Mouse (Mus musculus): ENCODE measurements around the gene Ankrd11. TPM values are rescaled to one million over a fixed set of nuclear protein-coding genes. Genes with fewer than 3 reads are reported as not detected.

Gene Ankrd11
- total and polyA plus RNA-seq, 3 experiments: 49.2 to 235 (median 87.7) TPM

- Histone ChIP-seq H3K4me1 (ENCODE audit: control insufficient read depth in 1 of 2, insufficient read depth in 2 of 2, low read length in 2 of 2) (peaks cover 23 to 40% of the 10 kb centered on the region in 2 experiments), H3K9ac (ENCODE audit: control insufficient read depth, low read depth, low read length, poor library complexity, severe bottlenecking) (peak overlapping the region; percentile 99), H3K27me3 (ENCODE audit: control insufficient read depth in 1 of 2, insufficient read depth in 2 of 2, low read length in 2 of 2) (no peaks in the 10 kb centered on the region), H3K4me3 (ENCODE audit: control insufficient read depth in 1 of 2, insufficient read depth in 1 of 2, low read depth in 2 of 2, low read length in 2 of 2) (peak overlapping the region; percentile 98), H3K9me3 (replicated peaks; ENCODE audit: insufficient read depth, low read length) (no peaks in the 10 kb centered on the region), H3K36me3 (ENCODE audit: control insufficient read depth in 1 of 2, insufficient read depth in 2 of 2, low read length in 2 of 2) (peaks cover 2 to 62% of the 10 kb centered on the region in 2 experiments), H3K27ac (ENCODE audit: control insufficient read depth, low read depth, low read length) (peak overlapping the region; percentile 87; the same call in 1 of the 2 replicates), H3K79me2 (ENCODE audit: control insufficient read depth, insufficient read depth, low read length, poor library complexity) (peaks cover 82% of the 10 kb centered on the region)
- TF ChIP-seq SMC3 (IDR thresholded peaks at IDR 0.05; ENCODE audit: low read depth, low read length) (0 out of 2 replicates have a peak, but pooled peaks have one; percentile 1), ZMIZ1 (IDR thresholded peaks at IDR 0.05; ENCODE audit: low read depth, low read length) (no peak), MAZ (IDR thresholded peaks at IDR 0.05; ENCODE audit: low read depth, low read length) (no peak)
- peak; percentile 54 for DNase-seq (ENCODE audit: low read depth, low spot score)
These were observed 1.9 kb downstream of the Ankrd11 start for GRCm38 (mm10) chr8:123040110-123040650.

DNA sequence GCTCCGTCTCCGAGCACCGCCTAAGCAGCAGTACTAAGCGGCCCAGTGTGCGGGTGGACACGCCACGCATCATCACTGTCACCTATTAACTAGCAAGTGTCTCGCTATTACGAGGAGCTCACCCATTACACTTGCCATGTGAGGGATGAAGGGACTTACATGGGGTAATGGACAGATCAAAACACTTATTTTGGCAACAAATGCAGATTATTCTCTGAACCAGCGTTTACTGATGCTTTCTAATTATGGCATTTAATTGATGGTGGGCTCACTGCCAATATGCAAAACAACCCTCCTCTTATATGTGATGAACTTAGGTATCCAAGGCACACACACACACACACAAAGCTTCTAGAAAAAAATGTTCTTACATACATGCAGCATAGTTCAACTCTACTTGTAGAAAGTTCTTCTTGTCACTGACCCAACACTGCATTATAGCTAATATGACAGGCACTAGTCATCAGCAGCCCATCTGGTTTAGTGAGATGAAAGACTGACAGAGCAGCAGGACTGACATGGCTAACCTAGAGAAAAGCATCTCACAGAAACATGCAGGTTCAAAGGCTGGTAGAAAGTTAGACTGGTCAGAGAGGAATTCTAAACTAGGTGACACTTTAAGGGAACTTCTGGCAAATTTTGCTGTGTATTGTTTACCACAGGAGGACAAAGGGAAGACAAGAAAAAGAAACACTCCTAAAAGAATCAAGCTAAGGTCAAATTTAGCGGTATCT is 2.5 kb downstream of the Ankrd11 start:
- H3K79me2 ChIP-seq (ENCODE audit: control insufficient read depth, insufficient read depth, low read length, poor library complexity): peaks cover 89% of the 10 kb centered on the region
- no peak overlapping the region for H3K27ac ChIP-seq (ENCODE audit: control insufficient read depth, low read depth, low read length)
- no peaks in the 10 kb centered on the region for H3K27me3 ChIP-seq (ENCODE audit: control insufficient read depth in 1 of 2, insufficient read depth in 2 of 2, low read length in 2 of 2)
- H3K4me1 ChIP-seq (ENCODE audit: control insufficient read depth in 1 of 2, insufficient read depth in 2 of 2, low read length in 2 of 2): peaks cover 29 to 45% of the 10 kb centered on the region in 2 experiments
- H3K36me3 ChIP-seq (ENCODE audit: control insufficient read depth in 1 of 2, insufficient read depth in 2 of 2, low read length in 2 of 2): peaks cover 5 to 68% of the 10 kb centered on the region in 2 experiments
- TF ChIP-seq MAFK (IDR thresholded peaks at IDR 0.05; ENCODE audit: borderline replicate concordance, low read depth, low read length) (no peak), RAD21 (IDR thresholded peaks at IDR 0.05; ENCODE audit: low read depth, low read length) (no peak), POLR2AphosphoS2 (IDR thresholded peaks at IDR 0.05; ENCODE audit: low read length) (no peak), NELFE (IDR thresholded peaks at IDR 0.05; ENCODE audit: low read depth, low read length) (no peak), USF2 (IDR thresholded peaks at IDR 0.05; ENCODE audit: borderline replicate concordance in 1 of 2, insufficient read depth in 1 of 2, low read depth in 1 of 2, low read length in 2 of 2) (no peak), UBTF (IDR thresholded peaks at IDR 0.05; ENCODE audit: borderline replicate concordance, insufficient read depth, low read depth, low read length) (no peak), ZKSCAN1 (IDR thresholded peaks at IDR 0.05; ENCODE audit: low read depth, low read length) (no peak), GABPA (IDR thresholded peaks at IDR 0.05; ENCODE audit: low read depth, low read length) (no peak), HCFC1 (IDR thresholded peaks at IDR 0.05; ENCODE audit: low read depth, low read length) (no peak), CTCF (IDR thresholded peaks at IDR 0.05 in 2 of 3, conservative IDR thresholded peaks at IDR 0.05 in 1 of 3; ENCODE audit: control insufficient read depth in 1 of 3, insufficient read depth in 1 of 3, low read depth in 2 of 3, low read length in 3 of 3, poor library complexity in 1 of 3, severe bottlenecking in 1 of 3) (no peak), MXI1 (IDR thresholded peaks at IDR 0.05; ENCODE audit: low read depth, low read length) (no peak), SIN3A (IDR thresholded peaks at IDR 0.05; ENCODE audit: low read length) (no peak), MAX (IDR thresholded peaks at IDR 0.05; ENCODE audit: low read length) (no peak), MEF2A (IDR thresholded peaks at IDR 0.05; ENCODE audit: extremely low read depth, insufficient replicate concordance, low read depth, low read length, poor library complexity, severe bottlenecking) (no peak), ELF1 (IDR thresholded peaks at IDR 0.05; ENCODE audit: low read depth, low read length) (no peak), RCOR1 (IDR thresholded peaks at IDR 0.05; ENCODE audit: low read depth, low read length) (no peak), GATA1 (IDR thresholded peaks at IDR 0.05; ENCODE audit: low read depth, low read length) (no peak), POLR2AphosphoS5 (IDR thresholded peaks at IDR 0.05; ENCODE audit: borderline replicate concordance, low read depth, low read length) (no peak), POLR2A (IDR thresholded peaks at IDR 0.05; ENCODE audit: control insufficient read depth in 1 of 2, insufficient read depth in 1 of 2, low read depth in 1 of 2, low read length in 2 of 2, poor library complexity in 1 of 2) (no peak), USF1 (IDR thresholded peaks at IDR 0.05; ENCODE audit: low read depth, low read length) (no peak)
- H3K4me3 ChIP-seq (ENCODE audit: control insufficient read depth in 1 of 2, insufficient read depth in 1 of 2, low read depth in 2 of 2, low read length in 2 of 2): peak overlapping the region; percentile 98
- H3K9ac ChIP-seq (ENCODE audit: control insufficient read depth, low read depth, low read length, poor library complexity, severe bottlenecking): peak overlapping the region; percentile 99
- no peak for DNase-seq (ENCODE audit: low read depth, low spot score)
- no peaks in the 10 kb centered on the region for H3K9me3 ChIP-seq (replicated peaks; ENCODE audit: insufficient read depth, low read length)
